Mouse (Mus musculus): ENCODE measurements around the gene Ptpra. TPM values are rescaled to one million over a fixed set of nuclear protein-coding genes. Genes with fewer than 3 reads are reported as not detected.

Gene Ptpra
- polyA plus RNA-seq (2015; fragmentation: Nextera tagmentation; extraction: Ambion mirVana) = 72.9 and 80.7 TPM in 2 replicates

DNA sequence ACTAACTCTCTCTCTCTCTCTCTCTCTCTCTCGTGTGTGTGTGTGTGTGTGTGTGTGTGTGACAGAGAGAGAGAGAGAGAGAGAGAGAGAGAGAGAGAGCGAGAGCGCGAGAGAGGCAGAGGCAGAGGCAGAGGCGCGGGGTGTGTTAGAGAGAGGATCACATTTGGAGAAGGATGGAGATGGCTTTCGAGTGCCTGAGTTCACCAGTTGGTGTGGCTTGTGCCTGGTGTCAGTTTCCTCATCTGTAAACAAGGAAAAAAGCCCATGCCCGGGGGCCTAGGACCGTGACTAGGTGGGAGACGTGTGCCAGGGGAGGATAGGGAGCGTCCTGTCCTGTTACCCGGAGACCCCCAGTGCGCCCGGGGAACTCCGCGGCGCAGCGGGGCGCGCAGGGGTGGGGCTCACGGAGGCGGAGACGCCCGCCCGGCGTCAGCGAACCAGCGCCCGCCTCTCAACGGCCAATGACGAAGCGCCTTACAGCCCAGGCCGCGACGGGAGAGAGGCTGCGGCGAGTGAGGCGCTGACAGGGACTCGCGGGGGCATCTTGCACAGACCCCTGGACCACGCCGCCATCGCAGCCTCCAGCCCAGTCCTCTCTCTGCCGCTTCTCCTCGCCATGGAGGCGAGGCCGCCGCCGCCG lies at the start of gene Ptpra:
Gene Ptpra (plus strand): TSS at position 485 of the 640 bp plus-strand sequence.
- peak within 1 kb of the TSS; percentile 83 for H3K9ac ChIP-seq
- H3K4me2 ChIP-seq = peak within 1 kb of the TSS; percentile 82
- peak; percentile 98 for ATAC-seq (ENCODE audit: borderline replicate concordance, extremely low read depth, low FRiP score, low TSS enrichment)
- H3K4me3 ChIP-seq = peak within 1 kb of the TSS; percentile 94
- H3K27me3 ChIP-seq = peaks cover 17% of the 10 kb centered on the region; the same call in 1 of the 2 replicates
- no peaks in the 10 kb centered on the region for H3K36me3 ChIP-seq
- peak within 1 kb of the TSS; percentile 81 for H3K27ac ChIP-seq
- H3K9me3 ChIP-seq = no peaks in the 10 kb centered on the region
- peaks cover 29% of the 10 kb centered on the region for H3K4me1 ChIP-seq
- WGBS = 0% methylated on average over 50 of the region's 50 CpGs

DNA sequence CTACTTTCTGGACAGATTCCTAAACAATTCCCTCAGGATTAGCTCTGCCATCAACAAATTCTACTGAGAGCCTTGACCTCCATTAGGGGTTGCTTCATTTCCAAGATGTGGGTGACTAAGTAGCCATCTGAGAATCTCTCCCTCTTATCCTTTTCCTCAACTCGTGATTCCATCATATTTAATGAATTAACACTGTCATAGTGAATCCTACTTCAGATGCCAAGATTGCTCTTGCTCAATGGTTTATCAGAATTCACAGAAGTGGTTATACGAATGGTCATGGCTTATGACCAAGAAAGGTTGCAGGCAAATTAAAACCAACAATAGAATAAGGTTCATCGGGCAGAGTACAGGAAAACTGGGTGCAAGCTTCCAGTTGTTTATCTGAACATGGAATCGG lies 48.2 kb upstream of the Ptpra start:
- no peak for ATAC-seq (ENCODE audit: borderline replicate concordance, extremely low read depth, low FRiP score, low TSS enrichment)
- no peaks in the 10 kb centered on the region for H3K36me3 ChIP-seq
- no peak overlapping the region for H3K9ac ChIP-seq
- no peaks in the 10 kb centered on the region for H3K9me3 ChIP-seq
- H3K4me2 ChIP-seq = no peak overlapping the region
- peaks cover 7% of the 10 kb centered on the region; the same call in 1 of the 2 replicates for H3K4me1 ChIP-seq
- WGBS = 69% methylated on average over 4 of the region's 4 CpGs
- no peak overlapping the region for H3K4me3 ChIP-seq
- H3K27ac ChIP-seq = no peak overlapping the region
- H3K27me3 ChIP-seq = 0 out of 2 replicates have a peak, but pooled peaks cover 6% of the 10 kb centered on the region

- no peaks in the 10 kb centered on the region for H3K27me3 ChIP-seq
- 93% methylated on average over 1 of the region's 1 CpGs for WGBS
- no peaks in the 10 kb centered on the region for H3K4me1 ChIP-seq
- no peak within 1 kb of the TSS for H3K27ac ChIP-seq
- no peaks in the 10 kb centered on the region for H3K36me3 ChIP-seq
- H3K9ac ChIP-seq = no peak within 1 kb of the TSS
- no peak within 1 kb of the TSS for H3K4me2 ChIP-seq
- H3K4me3 ChIP-seq = no peak within 1 kb of the TSS
- no peaks in the 10 kb centered on the region for H3K9me3 ChIP-seq
- ATAC-seq (ENCODE audit: borderline replicate concordance, extremely low read depth, low FRiP score, low TSS enrichment) = no peak
Observed at GRCm38 (mm10) chr2:130404939-130405338, 45.1 kb upstream of the Ptpra start, which contains the start of the genes Gm28372 and 1700020A23Rik. Gene Gm28372 (plus strand): TSS chr2:130405239. Gene 1700020A23Rik (plus strand): TSS chr2:130405259.

DNA sequence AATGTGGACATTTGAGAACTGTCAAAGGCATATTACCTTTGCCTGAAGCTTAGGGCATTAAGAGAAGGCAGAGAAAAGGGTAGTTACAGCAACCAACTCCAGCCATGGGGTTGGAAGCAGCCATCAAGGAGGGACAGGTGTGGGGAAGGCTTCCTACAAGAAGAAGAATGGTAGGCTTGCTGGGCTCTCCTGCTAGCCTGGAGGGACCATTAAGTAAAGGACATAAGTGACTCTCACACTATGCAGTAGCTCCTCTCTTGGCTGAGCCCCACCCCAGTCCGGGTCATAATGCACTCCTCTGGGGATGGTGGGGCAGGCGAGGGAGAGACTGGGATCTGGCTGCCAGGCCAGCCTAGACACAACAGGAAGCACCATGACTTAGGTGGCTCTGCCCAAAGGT lies 43.9 kb upstream of the Ptpra start, which contains the start of gene Tmem239:
Gene Tmem239 (plus strand): TSS at position 301 of the 400 bp plus-strand sequence.
- no peak within 1 kb of the TSS for H3K27ac ChIP-seq
- no peak within 1 kb of the TSS for H3K4me2 ChIP-seq
- no peak within 1 kb of the TSS for H3K4me3 ChIP-seq
- 85% methylated on average over 2 of the region's 2 CpGs for WGBS
- H3K9ac ChIP-seq = no peak within 1 kb of the TSS
- 0 out of 2 replicates have a peak, but pooled peaks have one; percentile 32 for ATAC-seq (ENCODE audit: borderline replicate concordance, extremely low read depth, low FRiP score, low TSS enrichment)
- H3K4me1 ChIP-seq = no peaks in the 10 kb centered on the region
- no peaks in the 10 kb centered on the region for H3K36me3 ChIP-seq
- no peaks in the 10 kb centered on the region for H3K9me3 ChIP-seq
- no peaks in the 10 kb centered on the region for H3K27me3 ChIP-seq

- Histone ChIP-seq H3K27ac (no peak overlapping the region), H3K9ac (no peak overlapping the region), H3K4me2 (no peak overlapping the region), H3K9me3 (no peaks in the 10 kb centered on the region), H3K4me1 (no peaks in the 10 kb centered on the region), H3K36me3 (no peaks in the 10 kb centered on the region), H3K4me3 (no peak overlapping the region), H3K27me3 (no peaks in the 10 kb centered on the region)
- WGBS = 5% methylated on average over 6 of the region's 6 CpGs
- ATAC-seq (ENCODE audit: borderline replicate concordance, extremely low read depth, low FRiP score, low TSS enrichment) = no peak; the same call in 1 of the 2 replicates
Observed at GRCm38 (mm10) chr2:130408194-130408593, 41.9 kb upstream of the Ptpra start.

DNA sequence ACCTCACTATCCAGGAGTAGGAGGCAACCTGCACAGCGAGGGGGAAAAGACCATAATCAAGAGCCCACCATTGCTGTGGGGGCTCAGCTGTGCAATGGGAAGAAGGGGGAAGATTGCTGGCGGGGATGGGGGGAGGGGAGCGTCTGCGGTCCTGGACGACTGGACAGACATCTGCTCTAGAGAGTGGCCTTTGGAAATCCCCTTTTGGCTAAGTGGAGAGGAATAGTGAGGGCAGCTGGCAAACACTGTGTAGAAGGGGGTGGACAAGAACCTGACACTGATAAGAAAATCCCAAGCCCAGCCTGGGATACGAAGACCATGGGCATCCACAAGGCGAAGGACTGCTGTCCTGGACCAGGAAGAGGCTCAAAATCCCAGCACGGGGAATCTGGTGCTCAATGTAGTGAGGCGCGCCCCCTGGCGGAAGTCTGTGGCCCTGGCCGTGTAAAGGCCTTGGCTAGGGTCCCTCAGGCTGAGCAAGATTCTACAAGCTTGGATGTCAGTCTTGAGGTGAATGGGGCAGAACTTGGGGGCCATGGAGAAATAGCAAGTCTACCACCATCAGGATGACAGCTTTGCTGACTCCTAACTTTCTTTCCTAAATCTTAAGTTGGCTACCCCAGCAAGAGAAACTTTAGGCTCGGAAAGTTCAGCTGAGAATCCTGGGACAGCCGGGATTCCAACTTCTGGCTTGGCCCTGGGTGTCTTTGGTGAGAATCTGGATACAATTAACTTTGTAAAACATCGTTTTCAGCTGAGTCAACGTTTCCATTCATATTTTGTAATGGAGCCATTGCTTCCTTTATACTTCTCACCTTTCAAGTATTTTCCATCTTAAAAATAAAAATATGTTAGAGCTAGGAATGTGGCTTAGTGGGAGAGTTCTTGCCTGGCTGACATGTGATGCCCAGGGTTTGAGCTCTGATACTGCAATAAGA lies 38.3 kb upstream of the Ptpra start:
- Histone ChIP-seq H3K9ac (no peak overlapping the region), H3K27ac (no peak overlapping the region), H3K27me3 (no peaks in the 10 kb centered on the region), H3K4me2 (no peak overlapping the region), H3K4me1 (no peaks in the 10 kb centered on the region), H3K4me3 (no peak overlapping the region), H3K36me3 (no peaks in the 10 kb centered on the region), H3K9me3 (no peaks in the 10 kb centered on the region)
- ATAC-seq (ENCODE audit: borderline replicate concordance, extremely low read depth, low FRiP score, low TSS enrichment) = peak; percentile 47; the same call in 1 of the 2 replicates
- 34% methylated on average over 16 of the region's 16 CpGs for WGBS

- Histone ChIP-seq H3K27me3 (no peaks in the 10 kb centered on the region), H3K4me1 (no peaks in the 10 kb centered on the region), H3K4me2 (no peak overlapping the region), H3K4me3 (no peak overlapping the region), H3K9me3 (no peaks in the 10 kb centered on the region), H3K36me3 (no peaks in the 10 kb centered on the region), H3K9ac (no peak overlapping the region), H3K27ac (no peak overlapping the region)
- no peak for ATAC-seq (ENCODE audit: borderline replicate concordance, extremely low read depth, low FRiP score, low TSS enrichment)
- 64% methylated on average over 3 of the region's 3 CpGs for WGBS
Observed at GRCm38 (mm10) chr2:130412775-130413174, 37.3 kb upstream of the Ptpra start.

GRCm38 (mm10) chr2:130414094-130414856 lies 35.8 kb upstream of the Ptpra start:
- 71% methylated on average over 6 of the region's 6 CpGs for WGBS
- ATAC-seq (ENCODE audit: borderline replicate concordance, extremely low read depth, low FRiP score, low TSS enrichment) = no peak
- Histone ChIP-seq H3K27me3 (no peaks in the 10 kb centered on the region), H3K27ac (no peak overlapping the region), H3K4me2 (no peak overlapping the region), H3K9ac (no peak overlapping the region), H3K36me3 (no peaks in the 10 kb centered on the region), H3K9me3 (no peaks in the 10 kb centered on the region), H3K4me1 (no peaks in the 10 kb centered on the region), H3K4me3 (no peak overlapping the region)

DNA sequence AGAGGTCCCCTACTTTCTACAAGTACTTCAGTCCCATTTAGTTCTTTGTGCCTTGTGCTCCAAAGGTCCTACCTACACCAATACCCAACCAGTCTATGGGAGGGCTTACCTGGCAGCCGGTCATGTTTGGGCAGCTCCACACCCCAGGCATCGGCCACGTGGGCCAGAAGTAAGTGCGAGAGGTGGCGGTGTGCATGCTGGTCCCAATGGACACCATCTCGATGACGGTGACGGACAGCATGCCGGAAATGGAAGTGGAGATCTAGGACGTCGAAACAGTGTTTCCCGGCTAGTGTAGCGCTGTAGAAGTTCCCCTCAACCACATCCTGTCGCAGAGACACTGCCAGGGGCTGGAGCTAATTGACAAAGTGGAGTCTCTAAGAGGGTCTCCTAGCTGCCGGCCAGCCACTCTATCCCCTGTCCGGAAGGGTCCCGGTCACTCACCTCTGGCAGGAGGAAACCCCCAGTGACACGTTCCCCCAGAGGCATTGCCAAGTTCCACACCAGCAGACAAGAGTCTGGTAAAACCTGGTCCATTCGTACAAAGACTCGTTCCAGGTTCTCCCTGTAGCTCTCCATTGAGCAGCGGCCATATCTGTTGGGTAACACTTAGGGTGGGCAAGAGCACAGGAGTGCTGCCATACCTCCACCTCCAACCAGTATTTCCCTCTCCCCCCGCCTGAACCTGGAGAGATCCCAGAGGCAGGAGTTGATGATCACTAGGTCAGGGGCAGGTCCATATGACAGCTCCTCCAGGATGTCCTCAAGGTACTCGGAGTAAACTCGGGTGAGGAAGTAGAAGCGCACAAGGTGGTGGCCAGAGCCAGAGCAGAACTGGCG lies 28.1 kb upstream of the Ptpra start:
- no peaks in the 10 kb centered on the region for H3K27me3 ChIP-seq
- H3K9me3 ChIP-seq = no peaks in the 10 kb centered on the region
- no peaks in the 10 kb centered on the region for H3K36me3 ChIP-seq
- 94% methylated on average over 26 of the region's 26 CpGs for whole genome bisulfite sequencing
- no peak overlapping the region for H3K4me2 ChIP-seq
- H3K9ac ChIP-seq = no peak overlapping the region
- H3K4me3 ChIP-seq = no peak overlapping the region
- no peak for ATAC-seq (ENCODE audit: borderline replicate concordance, extremely low read depth, low FRiP score, low TSS enrichment)
- H3K4me1 ChIP-seq = peaks cover 17% of the 10 kb centered on the region
- H3K27ac ChIP-seq = no peak overlapping the region

DNA sequence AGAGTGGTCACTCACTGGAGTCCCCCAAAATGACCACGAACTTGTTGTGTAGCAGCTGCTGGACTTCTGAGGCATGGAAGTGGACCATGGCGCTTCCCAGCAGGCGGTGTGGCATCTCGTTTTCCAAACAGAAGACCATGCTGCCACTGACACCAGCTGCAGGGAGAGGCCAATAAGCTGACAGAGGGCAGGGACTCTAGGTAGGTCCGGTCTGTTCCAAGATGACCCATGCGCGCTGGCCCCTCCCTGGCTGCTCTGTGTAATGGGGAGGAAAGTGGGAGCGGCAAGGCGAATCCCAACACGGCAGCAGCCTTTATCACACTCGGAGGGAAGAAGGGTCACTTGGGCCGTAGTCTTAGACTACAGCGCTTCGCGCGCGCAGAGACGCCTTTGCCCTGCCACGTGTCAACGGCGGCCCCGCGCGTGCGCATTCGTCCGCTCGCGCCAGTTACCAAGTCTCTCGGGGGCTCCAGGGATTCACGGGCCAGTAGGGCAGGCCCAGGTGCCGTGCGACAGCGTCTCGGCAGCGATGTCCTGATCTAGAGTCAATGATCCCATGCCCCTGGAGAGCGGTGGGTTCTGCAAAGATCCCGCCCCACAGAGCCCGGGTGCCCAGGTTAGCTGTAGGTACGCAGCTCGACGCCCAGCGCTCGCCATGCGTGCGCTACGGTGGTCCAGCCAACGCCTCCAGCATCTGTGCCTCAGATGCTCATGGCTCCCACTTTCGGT lies 26.5 kb upstream of the Ptpra start:
- Histone ChIP-seq H3K4me2 (peak overlapping the region; percentile 86), H3K27ac (peak overlapping the region; percentile 89), H3K36me3 (no peaks in the 10 kb centered on the region), H3K9me3 (no peaks in the 10 kb centered on the region), H3K4me1 (peaks cover 17% of the 10 kb centered on the region), H3K9ac (peak overlapping the region; percentile 73), H3K27me3 (no peaks in the 10 kb centered on the region), H3K4me3 (peak overlapping the region; percentile 68)
- WGBS = 12% methylated on average over 48 of the region's 49 CpGs
- peak; percentile 51; the same call in 1 of the 2 replicates for ATAC-seq (ENCODE audit: borderline replicate concordance, extremely low read depth, low FRiP score, low TSS enrichment)
